Mouse (Mus musculus) heart, adult 2 months (tissue): ENCODE measurements at regions not wholly inside any gene's neighbourhood (a gene's known extent, or its start where the extent isn't known, plus 50 kb on each side); places are given as distances from the start of the nearest gene placed in this dataset.
A peak's percentile ranks its signal among the peaks of the same experiment; 100 is the strongest.

ENCODE experiments used
- DNase-seq, 2 experiments: peaks; one replicate each; pipeline ENCODE4 v3.0.0; 2021
- H3K27ac ChIP-seq: fragments of 200-600 bp; 2 replicates; pipeline ENCODE4 v1.8.1; 2022
- H3K27me3 ChIP-seq: fragments of 200-500 bp; 2 replicates; pipeline ENCODE4 v1.6.1; 2012; ENCODE audit warnings: mild to moderate bottlenecking, low read length, inconsistent platforms, mixed read lengths; ENCODE audit not compliant: control insufficient read depth, insufficient read depth
- H3K36me3 ChIP-seq: fragments of 200-500 bp; 2 replicates; pipeline ENCODE4 v1.6.1; 2012; ENCODE audit warnings: low read length, inconsistent platforms; ENCODE audit not compliant: control insufficient read depth, insufficient read depth
- H3K4me1 ChIP-seq: fragments of 200-500 bp; 2 replicates; pipeline ENCODE4 v1.6.1; 2011; ENCODE audit warnings: low read length; ENCODE audit not compliant: control insufficient read depth, insufficient read depth
- H3K4me3 ChIP-seq: fragments of 200-600 bp; 2 replicates; pipeline ENCODE4 v1.8.1; 2022
- H3K79me2 ChIP-seq: fragments of 200-500 bp; replicated peaks from 2 replicates; pipeline ENCODE4 v1.6.1; 2012; ENCODE audit warnings: mild to moderate bottlenecking, inconsistent platforms, low read length, moderate library complexity, mixed read lengths; ENCODE audit not compliant: control insufficient read depth, insufficient read depth
- H3K9ac ChIP-seq: fragments of 200-500 bp; 2 replicates; pipeline ENCODE4 v1.6.1; 2012; ENCODE audit warnings: low read depth, mild to moderate bottlenecking, control low read depth, inconsistent platforms, low read length, mixed read lengths
- CTCF ChIP-seq: fragments of 200-600 bp; IDR thresholded peaks from 2 replicates; pipeline ENCODE4 v1.8.1; 2022; ENCODE audit warnings: antibody characterized with exemption, mild to moderate bottlenecking, moderate library complexity
- EP300 ChIP-seq: fragments of 200-500 bp; IDR thresholded peaks from 2 replicates; pipeline ENCODE4 v1.6.1; 2011; ENCODE audit warnings: low read depth, low read length, control low read depth; ENCODE audit not compliant: insufficient read depth
- POLR2A ChIP-seq: fragments of 200-500 bp; IDR thresholded peaks from 2 replicates; pipeline ENCODE4 v1.6.1; 2011; ENCODE audit warnings: mild to moderate bottlenecking, low read depth, low read length, control low read depth; ENCODE audit not compliant: insufficient read depth
- WGBS: fragments of 180-500 bp; shearing (Covaris S2); methylation state at CpG from one replicate; pipeline ENCODE4 v1.1.7; 2018; 5-methylcytosine and 5-hydroxymethylcytosine counted together
- intact Hi-C: fragments of 180-260 bp; cut with DNase I; formaldehyde crosslinking; loops from one replicate; pipeline ENCODE4 v1.15.1; 2025

- WGBS, result 79% methylated on average over 8 of the region's 8 CpGs
- no peaks in the 10 kb centered on the region for H3K79me2 ChIP-seq
- no peaks in the 10 kb centered on the region for H3K36me3 ChIP-seq
- TF ChIP-seq EP300 (no peak), POLR2A (no peak), CTCF (peak; percentile 53)
- no peaks in the 10 kb centered on the region for H3K27me3 ChIP-seq
- no peaks in the 10 kb centered on the region; the same call in 1 of the 2 replicates for H3K4me1 ChIP-seq
- intact Hi-C loops, result no loop called here
- H3K27ac ChIP-seq, result no peak overlapping the region
- H3K4me3 ChIP-seq, result no peak overlapping the region
- no peak overlapping the region for H3K9ac ChIP-seq
- DNase-seq, result no peak
These were observed 50.1 kb upstream of the Ttc34 start for GRCm38 (mm10) chr4:154787190-154787589.
